Mouse (Mus musculus): ENCODE measurements around the gene Slc35a3. TPM values are rescaled to one million over a fixed set of nuclear protein-coding genes. Genes with fewer than 3 reads are reported as not detected.

Gene Slc35a3
- total and polyA plus RNA-seq, 3 experiments: 16.3 to 45.7 (median 24.6) TPM

DNA sequence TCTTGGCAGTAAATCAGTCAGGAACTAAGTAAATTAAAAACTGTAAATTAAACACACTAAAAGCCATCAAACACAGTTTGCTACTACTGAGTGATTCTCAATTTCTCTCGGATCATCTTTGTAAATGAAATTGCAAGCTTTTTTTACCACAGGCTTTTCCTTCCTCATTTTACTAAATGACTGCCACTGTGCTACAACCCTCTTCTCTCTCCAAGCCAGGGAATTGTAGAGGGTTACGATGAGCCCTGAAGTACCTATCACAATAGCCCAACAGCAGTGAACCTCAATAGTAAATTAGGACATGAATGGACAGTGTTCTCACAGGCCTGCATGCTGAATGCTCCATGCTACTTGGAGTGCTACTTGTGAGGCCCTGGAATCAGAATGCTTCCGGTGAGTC lies 78.5 kb downstream of the Slc35a3 start:
- Histone ChIP-seq H3K27me3 (replicated peaks) (no peaks in the 10 kb centered on the region), H3K27ac (ENCODE audit: insufficient read depth, low read depth) (no peak overlapping the region), H3K9ac (ENCODE audit: insufficient read depth, low read depth) (no peak overlapping the region), H3K4me3 (replicated peaks in 1 of 3; ENCODE audit: low read depth in 2 of 3, low read length in 2 of 3, poor library complexity in 1 of 3) (no peak overlapping the region), H3K4me1 (ENCODE audit: control insufficient read depth in 1 of 2, insufficient read depth in 2 of 2) (peaks cover 0 to 4% of the 10 kb centered on the region in 2 experiments; a peak in 1 of 4 replicates), H3K9me3 (replicated peaks; ENCODE audit: low read length) (no peaks in the 10 kb centered on the region), H3K4me2 (ENCODE audit: insufficient read depth, low read depth, poor library complexity, severe bottlenecking) (no peak overlapping the region), H3K36me3 (replicated peaks in 1 of 2; ENCODE audit: control insufficient read depth in 1 of 2, insufficient read depth in 1 of 2, low read length in 1 of 2) (peaks cover 46 to 88% of the 10 kb centered on the region in 2 experiments), H3K79me2 (replicated peaks; ENCODE audit: control insufficient read depth, extremely low read depth, insufficient read depth, poor library complexity, severe bottlenecking) (no peaks in the 10 kb centered on the region; the same call in 1 of the 2 replicates)
- TF ChIP-seq CHD2 (IDR thresholded peaks at IDR 0.05; ENCODE audit: low read length) (no peak), MEF2A (IDR thresholded peaks at IDR 0.05; ENCODE audit: borderline replicate concordance, low read depth, low read length) (no peak), ZMIZ1 (IDR thresholded peaks at IDR 0.05; ENCODE audit: low read depth, low read length) (no peak), BHLHE40 (IDR thresholded peaks at IDR 0.05; ENCODE audit: low read depth, low read length) (no peak), ZKSCAN1 (IDR thresholded peaks at IDR 0.05; ENCODE audit: borderline replicate concordance, low read depth, low read length) (no peak), GABPA (IDR thresholded peaks at IDR 0.05; ENCODE audit: insufficient replicate concordance, low read depth, low read length) (no peak), ZNF384 (IDR thresholded peaks at IDR 0.05; ENCODE audit: low read depth, low read length) (no peak), TCF12 (IDR thresholded peaks at IDR 0.05; ENCODE audit: low read depth, low read length) (no peak), NRF1 (IDR thresholded peaks at IDR 0.05; ENCODE audit: low read depth, low read length) (no peak), CHD1 (IDR thresholded peaks at IDR 0.05; ENCODE audit: low read depth, low read length) (no peak), MAX (IDR thresholded peaks at IDR 0.05; ENCODE audit: low read length) (no peak), RAD21 (IDR thresholded peaks at IDR 0.05; ENCODE audit: low read depth, low read length) (no peak), MYC (IDR thresholded peaks at IDR 0.05; ENCODE audit: low read depth, low read length) (no peak), E2F4 (IDR thresholded peaks at IDR 0.05; ENCODE audit: insufficient replicate concordance, low read depth, low read length) (no peak), NELFE (IDR thresholded peaks at IDR 0.05; ENCODE audit: low read depth, low read length) (no peak), POLR2AphosphoS2 (IDR thresholded peaks at IDR 0.05; ENCODE audit: low read depth, low read length) (no peak), ELF1 (IDR thresholded peaks at IDR 0.05; ENCODE audit: low read depth, low read length) (no peak), MAFK (IDR thresholded peaks at IDR 0.05; ENCODE audit: insufficient replicate concordance, low read length) (no peak)
- dilution Hi-C loops (cut with MboI; ENCODE audit: extremely low pct_ligation_motif_present, extremely low pct_unique_long_range_greater_than_20kb, low sequenced_read_pairs) (no loop called here), in situ Hi-C loops (cut with MboI; ENCODE audit: low pct_ligation_motif_present, low pct_unique_long_range_greater_than_20kb, low sequenced_read_pairs) (no loop called here)
- DNase-seq (ENCODE audit: extremely low read depth): no peak

DNA sequence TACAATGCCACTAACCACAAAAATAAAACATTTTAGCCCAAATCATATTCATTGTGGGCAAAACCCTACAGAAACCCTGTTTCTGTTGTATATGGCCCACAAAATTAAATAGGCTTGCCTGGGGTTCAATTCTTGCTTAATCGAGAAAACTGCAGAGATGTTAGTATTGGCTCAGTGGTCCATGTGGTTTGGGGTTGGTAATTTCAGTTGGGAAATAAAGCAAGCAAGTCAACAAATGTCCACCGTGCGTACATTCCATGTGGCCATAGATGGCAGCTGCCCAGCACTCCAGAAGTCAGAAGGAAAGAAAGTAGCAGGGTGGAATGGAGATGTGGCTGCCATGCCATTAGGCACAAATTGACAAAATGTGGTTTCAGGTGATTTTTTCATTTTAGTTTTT lies 79.7 kb downstream of the Slc35a3 start:
- peaks cover 0 to 4% of the 10 kb centered on the region in 2 experiments; a peak in 1 of 4 replicates for H3K4me1 ChIP-seq (ENCODE audit: control insufficient read depth in 1 of 2, insufficient read depth in 2 of 2)
- in situ Hi-C loops (cut with MboI; ENCODE audit: low pct_ligation_motif_present, low pct_unique_long_range_greater_than_20kb, low sequenced_read_pairs): no loop called here
- TF ChIP-seq UBTF (IDR thresholded peaks at IDR 0.05; ENCODE audit: low read depth, low read length) (no peak), SMC3 (IDR thresholded peaks at IDR 0.05; ENCODE audit: low read depth, low read length) (no peak), MYC (IDR thresholded peaks at IDR 0.05; ENCODE audit: low read depth, low read length) (no peak), POLR2A (IDR thresholded peaks at IDR 0.05; ENCODE audit: low read depth, low read length) (no peak), GABPA (IDR thresholded peaks at IDR 0.05; ENCODE audit: insufficient replicate concordance, low read depth, low read length) (no peak), ETS1 (conservative IDR thresholded peaks at IDR 0.05; ENCODE audit: low read depth, low read length) (no peak), USF2 (conservative IDR thresholded peaks at IDR 0.05; ENCODE audit: low read depth, low read length) (no peak), HCFC1 (IDR thresholded peaks at IDR 0.05; ENCODE audit: low read depth, low read length) (no peak), E2F4 (IDR thresholded peaks at IDR 0.05; ENCODE audit: insufficient replicate concordance, low read depth, low read length) (no peak), KAT2A (IDR thresholded peaks at IDR 0.05; ENCODE audit: insufficient replicate concordance, low read length) (no peak), BHLHE40 (IDR thresholded peaks at IDR 0.05; ENCODE audit: low read depth, low read length) (no peak)
- no peaks in the 10 kb centered on the region; the same call in 1 of the 2 replicates for H3K79me2 ChIP-seq (replicated peaks; ENCODE audit: control insufficient read depth, extremely low read depth, insufficient read depth, poor library complexity, severe bottlenecking)
- dilution Hi-C loops (cut with MboI; ENCODE audit: extremely low pct_ligation_motif_present, extremely low pct_unique_long_range_greater_than_20kb, low sequenced_read_pairs): no loop called here
- no peak for DNase-seq (ENCODE audit: extremely low read depth)
- no peaks in the 10 kb centered on the region for H3K27me3 ChIP-seq (replicated peaks)
- no peak overlapping the region for H3K4me2 ChIP-seq (ENCODE audit: insufficient read depth, low read depth, poor library complexity, severe bottlenecking)
- no peak overlapping the region for H3K27ac ChIP-seq (ENCODE audit: insufficient read depth, low read depth)
- H3K36me3 ChIP-seq (replicated peaks in 1 of 2; ENCODE audit: control insufficient read depth in 1 of 2, insufficient read depth in 1 of 2, low read length in 1 of 2): peaks cover 42 to 84% of the 10 kb centered on the region in 2 experiments
- no peaks in the 10 kb centered on the region for H3K9me3 ChIP-seq (replicated peaks; ENCODE audit: low read length)
- H3K9ac ChIP-seq (ENCODE audit: insufficient read depth, low read depth): no peak overlapping the region
- H3K4me3 ChIP-seq (replicated peaks in 1 of 3; ENCODE audit: low read depth in 2 of 3, low read length in 2 of 3, poor library complexity in 1 of 3): no peak overlapping the region
